Mouse (Mus musculus): Measurements from ENCODE around the gene Cib4.

DNA sequence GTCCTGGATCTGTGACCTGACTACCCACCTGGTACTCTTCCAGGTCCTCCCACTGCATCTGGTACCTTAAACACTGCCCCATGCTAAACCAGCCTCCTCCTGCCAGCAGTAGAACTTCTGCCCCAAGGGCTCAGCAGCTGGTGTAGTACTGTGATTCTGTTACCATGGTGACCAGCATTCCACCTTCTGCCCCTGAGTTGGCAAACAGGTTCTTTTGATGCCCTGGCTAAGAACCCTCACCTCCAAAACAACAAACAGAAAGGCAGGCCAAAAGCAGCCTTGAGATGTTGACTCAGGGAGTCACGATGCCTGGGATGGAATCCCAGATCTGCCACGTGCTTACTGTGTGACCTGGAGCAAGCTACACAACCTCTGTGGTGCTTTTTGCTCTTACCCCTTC is at the start of gene Cib4:
- TF ChIP-seq CTCF (IDR thresholded peaks at IDR 0.05; ENCODE audit: low read depth), result no peak
- TF ChIP-seq EP300 (optimal IDR thresholded peaks at IDR 0.05), result no peak

Data from stomach, postnatal 0 days (tissue).